In genomic region chr2:64966323-64966722, GRCm38 (mm10) we compare ENCODE assay signal across 12 mouse cellular contexts. TPM values are rescaled to one million over a fixed set of nuclear protein-coding genes. Genes with fewer than 3 reads are reported as not detected.
DNase-seq lines count a peak whose midpoint lies in the region; ATAC-seq and TF ChIP-seq lines count a peak whose summit lies in the region.
"Had no signal": no experiment of that assay in that cellular context is flagged by ENCODE, and none has a peak within 500 bp of the region (broad histone marks: within the 10 kb centered on the region; RNA-seq: fewer than 3 reads in every experiment).

No protein-coding gene starts in this region.

- H3K27me3 ChIP-seq in cerebellum, adult 2 months (ENCODE audit: control insufficient read depth, insufficient read depth, low read length): no peaks in the 10 kb centered on the region
- no peaks in the 10 kb centered on the region for H3K27me3 ChIP-seq in heart, embryonic 14.5 days (ENCODE audit: control insufficient read depth, insufficient read depth, low read length)
- H3K27me3 ChIP-seq: embryonic facial prominence, embryonic 13.5 days; Patski had no signal

- H3K9ac ChIP-seq in heart, embryonic 14.5 days (ENCODE audit: low read length): no peak overlapping the region
- H3K9ac ChIP-seq: embryonic facial prominence, embryonic 13.5 days; liver, embryonic 14.5 days had no signal

- H3K9me3 ChIP-seq in heart, embryonic 14.5 days (ENCODE audit: control insufficient read depth, low read length): no peaks in the 10 kb centered on the region
- H3K9me3 ChIP-seq: embryonic facial prominence, embryonic 13.5 days had no signal

- H3K4me2 ChIP-seq in heart, embryonic 14.5 days (ENCODE audit: low read length): no peak overlapping the region
- H3K4me2 ChIP-seq: embryonic facial prominence, embryonic 13.5 days had no signal

- peaks cover 3% of the 10 kb centered on the region for H3K4me1 ChIP-seq in cerebellum, adult 2 months (ENCODE audit: control insufficient read depth, insufficient read depth, low read length)
- peaks cover 9 to 28% of the 10 kb centered on the region in 2 experiments for H3K4me1 ChIP-seq in heart, embryonic 14.5 days (ENCODE audit: control insufficient read depth in 2 of 2, insufficient read depth in 2 of 2, low read length in 2 of 2)

- ATAC-seq in heart, embryonic 14.5 days (ENCODE audit: insufficient number of reproducible peaks, insufficient read depth, low FRiP score, low read depth): peak; percentile 54; the same call in 1 of the 2 replicates
- ATAC-seq: Patski had no signal

- intact Hi-C loops in gastrocnemius, adult 2 months (cut with DNase I): loop anchor here (2.0 to 5.0 kb wide), 2 partner anchors 154 to 371 kb away; no protein-coding TSS in a partner anchor

- no peaks in the 10 kb centered on the region for H3K36me3 ChIP-seq in heart, embryonic 14.5 days (ENCODE audit: control insufficient read depth, insufficient read depth, low read length)
- H3K36me3 ChIP-seq: embryonic facial prominence, embryonic 13.5 days had no signal

- TF ChIP-seq POLR2A in cerebellum, adult 2 months (IDR thresholded peaks at IDR 0.05; ENCODE audit: borderline replicate concordance, insufficient read depth, low read length): no peak

- H3K27ac ChIP-seq in cerebellum, adult 2 months (ENCODE audit: insufficient read depth, low read length): no peak overlapping the region
- H3K27ac ChIP-seq in gastrocnemius, adult 2 months: peak overlapping the region; percentile 55; the same call in 1 of the 2 replicates
- peak overlapping the region; percentile 59; a peak in 3 of 4 replicates for H3K27ac ChIP-seq in heart, embryonic 14.5 days (replicated peaks in 1 of 2; ENCODE audit: control insufficient read depth in 1 of 2, insufficient read depth in 1 of 2, low read depth in 2 of 2, low read length in 2 of 2)
- H3K27ac ChIP-seq: embryonic facial prominence, embryonic 13.5 days; liver, embryonic 14.5 days had no signal

- DNase-seq in cerebellum, adult 2 months: peak; percentile 61 to 79
- no peak for DNase-seq in cerebellum, adult 9-10 months
- peak; percentile 26 for DNase-seq in adrenal gland, postnatal 25 days
- DNase-seq in gastrocnemius, adult 2 months: peak; percentile 69
- no peak for DNase-seq in embryo, embryonic 10 days (ENCODE audit: low spot score)
- no peak for DNase-seq in spleen, postnatal 36 days (ENCODE audit: low spot score in 2 of 2)
- DNase-seq in embryo, embryonic 9.5 days (ENCODE audit: extremely low spot score): no peak
- DNase-seq: kidney, postnatal 36 days had no signal

- 7% methylated on average over 6 of the region's 6 CpGs for WGBS in cerebellum, adult 2 months
- 39% methylated on average over 6 of the region's 6 CpGs for WGBS in heart, embryonic 14.5 days

- no peak overlapping the region for H3K4me3 ChIP-seq in cerebellum, adult 2 months (replicated peaks; ENCODE audit: insufficient read depth, low read depth, low read length)
- H3K4me3 ChIP-seq in gastrocnemius, adult 2 months: no peak overlapping the region
- no peak overlapping the region for H3K4me3 ChIP-seq in heart, embryonic 14.5 days (ENCODE audit: control insufficient read depth in 1 of 2, insufficient read depth in 1 of 2, low read depth in 1 of 2, low read length in 2 of 2)
- H3K4me3 ChIP-seq: embryonic facial prominence, embryonic 13.5 days had no signal

- TF ChIP-seq CTCF in cerebellum, adult 2 months (IDR thresholded peaks at IDR 0.05; ENCODE audit: borderline replicate concordance, insufficient read depth, low read depth, low read length): no peak
- TF ChIP-seq CTCF in gastrocnemius, adult 2 months (IDR thresholded peaks at IDR 0.05): no peak

RNA-seq across cellular contexts. Expression of gene Grb14, which starts 58.5 kb away (rescaled TPM):
- 26.1 and 34.6 TPM in 2 replicates for polyA plus RNA-seq in cerebellum, adult 2 months (2012; rRNA removed)
- total RNA-seq in adrenal gland, postnatal 25 days (2021): 19.7 and 27.5 TPM in 2 replicates
- total RNA-seq in gastrocnemius, adult 2 months (2021): 10 to 100 TPM; 11.4 to 32.4 TPM
- polyA plus RNA-seq in heart, embryonic 14.5 days (2014; fragmentation: Nextera tagmentation; extraction: Ambion mirVana): 114 and 119 TPM in 2 replicates

Comparison
In these comparisons a context has a peak if more than half of its experiments do, and no peak if none do; other contexts are left out.
1. DNase-seq: peak in cerebellum, adult 2 months (2 of 2), adrenal gland, postnatal 25 days (single experiment) and gastrocnemius, adult 2 months (single experiment); none in cerebellum, adult 9-10 months (single experiment), embryo, embryonic 10 days (single experiment), spleen, postnatal 36 days (0 of 2) and embryo, embryonic 9.5 days (single experiment).